Mouse (Mus musculus): ENCODE measurements around the gene Vps13c.

The Vps13c gene

GRCm38 (mm10) chr9:67831359-67832045, 8.7 kb upstream of the Vps13c start:
- no peak for DNase-seq (ENCODE audit: low read depth, low spot score)

GRCm38 (mm10) chr9:67832046-67832605, 8.1 kb upstream of the Vps13c start, which contains the start of gene C2cd4a:
Gene C2cd4a (minus strand): TSS chr9:67832330.
- DNase-seq (ENCODE audit: low read depth, low spot score) = no peak

DNA sequence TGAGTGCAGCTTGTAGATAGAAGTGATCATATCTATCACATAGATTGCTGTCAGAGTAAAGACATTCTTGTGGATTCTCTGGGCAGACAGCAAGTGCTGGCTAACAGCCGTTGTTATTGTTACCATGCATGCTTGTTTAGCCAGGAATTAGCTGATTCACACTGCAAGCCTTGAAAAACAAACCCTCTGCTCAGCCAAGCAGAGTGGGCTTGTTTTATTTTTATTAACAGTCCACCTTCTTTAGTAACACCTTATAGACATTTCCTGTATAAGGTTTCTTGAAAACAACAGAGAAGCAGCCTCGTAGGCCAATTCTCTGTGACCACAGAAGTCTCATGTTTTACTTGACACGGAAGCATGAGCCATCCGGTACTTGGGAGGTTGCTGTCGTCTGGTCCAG, 5.7 kb upstream of the Vps13c start:
- no peak for DNase-seq (ENCODE audit: low read depth, low spot score)

GRCm38 (mm10) chr9:67837311-67837710, 2.9 kb upstream of the Vps13c start:
- no peak for DNase-seq (ENCODE audit: low read depth, low spot score)

DNA sequence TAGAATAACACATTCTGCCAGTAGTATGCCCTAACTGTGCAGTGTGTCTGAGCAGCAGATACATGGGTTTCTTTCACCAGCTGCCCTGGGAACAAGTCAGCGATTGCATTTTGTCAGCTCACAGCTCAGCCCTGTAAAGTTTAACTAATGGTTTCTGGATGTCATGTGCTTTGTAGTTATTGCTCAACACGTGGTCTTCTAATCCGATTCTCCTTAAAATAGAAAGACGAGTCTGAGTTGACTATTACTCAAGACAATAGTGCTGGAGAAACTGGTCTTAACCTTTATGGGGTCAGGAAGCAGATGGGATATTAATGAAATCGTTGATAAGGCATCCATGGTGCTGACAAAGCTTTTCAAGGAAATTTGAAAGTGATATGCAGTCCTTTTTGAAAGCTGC, 2.6 kb downstream of the Vps13c start:
- DNase-seq (ENCODE audit: low read depth, low spot score) = no peak

DNA sequence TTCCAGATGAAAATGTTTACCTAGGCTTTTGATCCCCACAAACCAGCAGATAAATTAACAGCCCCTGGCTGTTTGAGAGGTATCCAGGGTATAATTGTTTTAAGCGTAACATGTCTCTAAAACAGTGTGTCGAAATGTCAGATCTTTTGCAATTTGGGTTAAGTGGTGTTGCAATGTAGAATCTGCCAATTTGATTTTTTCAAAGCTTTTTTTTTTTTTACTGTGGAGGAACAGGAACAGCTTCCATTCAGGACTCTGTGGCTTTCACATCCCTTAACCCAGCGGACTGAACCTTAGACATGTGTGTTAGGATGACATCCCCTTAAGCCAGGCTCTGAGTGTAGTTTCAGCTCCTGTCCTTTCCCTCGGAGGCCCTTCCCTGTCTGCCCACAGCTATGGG, 4.8 kb downstream of the Vps13c start:
- no peak for DNase-seq (ENCODE audit: low read depth, low spot score)

- DNase-seq (ENCODE audit: low read depth, low spot score) = no peak
These were observed 5.5 kb downstream of the Vps13c start for GRCm38 (mm10) chr9:67845648-67846047.

- no peak for DNase-seq (ENCODE audit: low read depth, low spot score)
These were observed 5.9 kb downstream of the Vps13c start for GRCm38 (mm10) chr9:67846089-67846488.

DNA sequence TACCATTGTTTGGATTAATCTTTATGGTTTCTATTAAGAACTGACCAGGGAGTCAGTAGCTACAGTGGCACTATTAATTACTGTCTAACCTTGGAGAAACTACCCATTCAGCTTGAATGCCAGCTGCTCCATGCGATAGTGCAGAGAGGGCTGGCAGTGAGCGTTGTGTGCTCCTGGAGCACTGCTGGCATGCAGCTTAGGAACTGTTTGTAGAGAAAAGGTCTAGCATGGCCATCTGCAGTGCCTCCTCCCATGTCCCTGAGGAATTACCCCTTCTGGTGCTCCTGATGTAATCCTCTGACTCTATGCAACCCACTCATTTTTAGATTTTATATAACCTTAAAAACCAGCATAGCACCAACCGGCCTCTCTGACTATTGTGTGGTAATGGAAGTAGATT, 7.4 kb downstream of the Vps13c start:
- DNase-seq (ENCODE audit: low read depth, low spot score) = no peak

- no peak for DNase-seq (ENCODE audit: low read depth, low spot score)
These were observed 9.2 kb downstream of the Vps13c start for GRCm38 (mm10) chr9:67849397-67849796.

DNA sequence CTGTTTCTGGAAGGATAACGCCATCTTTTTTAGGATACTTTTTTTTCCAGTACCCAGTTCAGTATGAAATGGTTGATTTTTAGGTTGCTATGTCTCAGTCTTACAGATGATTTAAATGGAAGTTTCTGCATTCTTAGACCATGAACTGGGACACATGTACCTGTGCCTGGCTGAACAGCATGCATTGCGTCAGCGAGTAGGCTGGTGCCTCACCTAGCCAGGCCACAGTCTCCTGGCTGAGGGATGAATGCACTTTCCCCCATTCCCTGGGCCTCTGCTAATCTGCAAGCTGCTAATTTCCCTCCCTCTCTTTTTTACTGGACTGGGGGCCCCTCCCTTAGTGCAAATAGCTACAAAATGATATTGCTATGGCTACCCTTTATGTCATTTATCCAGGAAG, 9.7 kb downstream of the Vps13c start:
- no peak for DNase-seq (ENCODE audit: low read depth, low spot score)

GRCm38 (mm10) chr9:67851150-67851549, 11.0 kb downstream of the Vps13c start:
- no peak for DNase-seq (ENCODE audit: low read depth, low spot score)

- no peak for DNase-seq (ENCODE audit: low read depth, low spot score)
These were observed 20.1 kb downstream of the Vps13c start for GRCm38 (mm10) chr9:67860273-67860672.

DNA sequence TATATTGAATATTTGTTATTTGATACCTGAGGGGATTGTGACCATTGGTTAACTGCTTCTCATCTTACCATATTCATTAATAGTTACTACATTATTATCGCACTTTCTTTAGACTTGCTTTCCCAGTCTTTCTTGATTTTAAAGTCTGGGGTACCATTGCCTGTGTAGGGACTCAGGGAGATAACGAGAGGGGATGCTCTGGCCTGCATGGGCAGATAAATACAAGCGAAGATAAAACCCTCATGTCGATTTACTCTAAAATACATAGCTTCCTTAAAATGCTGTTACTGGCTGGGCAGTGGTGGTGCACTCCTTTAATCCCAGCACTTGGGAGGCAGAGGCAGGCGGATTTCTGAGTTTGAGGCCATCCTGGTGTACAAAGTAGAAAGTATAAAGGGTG, 23.1 kb downstream of the Vps13c start:
- no peak for DNase-seq (ENCODE audit: low read depth, low spot score)

DNA sequence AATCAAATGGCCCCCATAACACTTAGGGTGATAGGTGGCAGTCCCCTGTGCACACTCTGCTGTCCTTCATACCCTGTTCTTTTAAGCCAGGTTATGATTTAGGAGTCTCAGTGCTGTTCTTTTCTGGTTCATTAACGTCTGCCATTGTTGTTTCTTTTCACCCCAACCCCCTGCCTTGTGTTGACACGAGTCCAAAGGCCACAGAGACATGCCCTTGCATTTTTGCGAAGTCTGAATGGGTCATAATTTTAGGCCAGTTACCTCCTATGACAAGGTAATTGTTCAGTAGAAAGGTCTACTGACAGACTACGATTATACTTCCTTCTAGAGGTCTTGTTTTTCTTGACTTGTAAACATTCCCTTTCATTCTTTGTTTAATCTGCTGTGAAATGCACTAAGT, 23.8 kb downstream of the Vps13c start:
- DNase-seq (ENCODE audit: low read depth, low spot score) = no peak

DNA sequence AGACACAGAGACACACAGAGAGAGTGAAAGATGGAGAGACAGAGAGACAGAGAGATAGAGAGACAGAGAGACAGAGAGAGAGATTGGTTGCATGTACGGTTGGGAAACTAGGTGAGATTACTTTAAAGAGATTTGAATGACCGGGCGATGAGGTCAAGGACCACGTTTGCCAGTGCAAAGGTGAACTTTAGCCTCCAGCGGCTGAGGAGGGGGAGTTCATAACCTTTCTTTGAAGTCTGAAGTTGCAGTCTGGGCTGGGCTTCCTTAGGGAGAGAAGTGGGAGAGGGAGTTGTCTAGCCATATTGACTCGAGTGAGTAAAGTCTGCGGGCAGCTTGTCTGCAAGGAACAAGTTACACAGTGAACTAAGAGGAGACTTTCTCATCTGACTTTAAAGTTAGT, 25.2 kb downstream of the Vps13c start:
- DNase-seq (ENCODE audit: low read depth, low spot score) = no peak

DNA sequence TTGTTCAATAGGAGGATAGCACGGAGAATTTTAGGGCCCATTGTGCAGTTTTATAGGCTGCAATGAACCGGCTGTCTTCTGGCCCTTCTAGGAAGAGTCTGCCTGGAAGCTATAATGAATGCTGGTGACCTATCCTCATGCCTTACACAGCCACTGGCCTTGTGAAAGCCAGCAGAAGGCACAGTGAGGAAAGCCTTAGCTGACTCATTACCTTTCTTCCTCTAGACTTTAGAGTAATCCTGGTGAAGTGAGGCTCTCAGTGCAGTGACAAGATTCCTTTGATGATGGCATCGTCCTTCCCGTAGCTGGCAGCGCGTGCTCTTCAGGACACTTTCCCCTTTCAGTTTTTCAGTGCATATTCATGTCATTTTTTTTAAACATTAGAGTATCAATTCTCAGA, 27.2 kb downstream of the Vps13c start:
- no peak for DNase-seq (ENCODE audit: low read depth, low spot score)

GRCm38 (mm10) chr9:67869691-67870450, 29.7 kb downstream of the Vps13c start:
- no peak for DNase-seq (ENCODE audit: low read depth, low spot score)

DNA sequence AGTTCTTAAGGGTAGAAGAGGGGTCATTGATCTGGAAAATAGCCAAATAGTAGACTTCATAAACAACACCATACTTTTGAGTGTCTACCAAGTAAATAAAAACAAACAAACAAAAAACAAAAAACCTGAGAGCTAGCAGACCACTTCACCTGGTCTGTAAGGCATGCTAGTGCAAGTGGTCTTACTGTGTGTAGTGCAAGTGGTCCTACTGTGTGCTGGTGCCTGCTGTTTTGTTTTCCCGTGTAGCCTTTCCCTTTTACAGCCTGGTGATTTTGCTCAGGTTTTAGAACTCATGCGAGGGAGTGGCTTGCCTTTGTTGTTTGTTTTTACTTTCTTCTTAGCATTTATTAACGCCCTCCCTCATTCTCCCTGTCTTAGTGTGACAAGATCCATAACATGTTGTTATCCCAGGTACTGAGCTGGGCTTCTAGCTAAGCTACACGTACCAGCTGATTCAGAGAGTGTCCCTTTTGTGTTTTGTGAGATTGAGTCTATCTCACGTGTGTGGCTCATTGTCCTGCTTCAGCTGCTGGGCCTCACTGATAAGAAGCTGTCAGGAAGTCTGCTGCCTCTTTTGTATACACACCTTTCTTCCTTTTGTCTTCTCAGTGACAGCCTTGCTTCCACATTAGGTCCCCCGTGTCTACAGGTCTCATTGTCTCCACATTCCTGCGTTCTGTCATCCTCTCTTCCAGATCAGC, 34.5 kb downstream of the Vps13c start:
- no peak for DNase-seq (ENCODE audit: low read depth, low spot score)

- DNase-seq (ENCODE audit: low read depth, low spot score) = peak; percentile 19
These were observed 35.1 kb downstream of the Vps13c start for GRCm38 (mm10) chr9:67875337-67875736.

GRCm38 (mm10) chr9:67877081-67877718, 37.0 kb downstream of the Vps13c start:
- no peak for DNase-seq (ENCODE audit: low read depth, low spot score)
